Mouse (Mus musculus) liver, postnatal 0 days (tissue): ENCODE data around the gene Aig1. TPM values are rescaled to one million over a fixed set of nuclear protein-coding genes. Genes with fewer than 3 reads are reported as not detected.

ENCODE experiments used
- ATAC-seq: fragments of 200-750 bp; cut with Nextera tagmentation; 2 replicates; pipeline ENCODE4 v1.8.0; 2017; ENCODE audit warnings: mild to moderate bottlenecking, moderate library complexity
- DNase-seq: peaks from one replicate; pipeline ENCODE4 v3.0.0-alpha.2; 2016
- H3K27ac ChIP-seq: fragments of 300-500 bp; sonication (generic); 2 replicates; pipeline ENCODE4 v1.5.1; 2014; ENCODE audit warnings: antibody characterized with exemption, moderate library complexity, mild to moderate bottlenecking, low read depth
- H3K27me3 ChIP-seq: fragments of 300-500 bp; sonication (generic); 2 replicates; pipeline ENCODE4 v1.6.1; 2014; ENCODE audit warnings: low read length, control low read depth, mixed read lengths; ENCODE audit not compliant: insufficient read depth
- H3K36me3 ChIP-seq: fragments of 300-500 bp; sonication (generic); replicated peaks from 2 replicates; pipeline ENCODE4 v1.6.1; 2014; ENCODE audit warnings: mild to moderate bottlenecking, control low read depth, low read length, moderate library complexity, mixed read lengths; ENCODE audit not compliant: insufficient read depth
- H3K4me1 ChIP-seq: fragments of 300-500 bp; sonication (generic); 2 replicates; pipeline ENCODE4 v1.6.1; 2014; ENCODE audit warnings: antibody characterized with exemption, mild to moderate bottlenecking, control low read depth; ENCODE audit not compliant: insufficient read depth
- H3K4me2 ChIP-seq: fragments of 300-500 bp; sonication (generic); 2 replicates; pipeline ENCODE4 v1.6.1; 2014; ENCODE audit warnings: low read depth, mild to moderate bottlenecking, low read length, moderate library complexity, mixed read lengths
- H3K4me3 ChIP-seq: fragments of 300-500 bp; sonication (generic); 2 replicates; pipeline ENCODE4 v1.5.1; 2014; ENCODE audit warnings: low read depth, low read length
- H3K9ac ChIP-seq: fragments of 300-500 bp; sonication (generic); replicated peaks from 2 replicates; pipeline ENCODE4 v1.6.1; 2014; ENCODE audit warnings: mild to moderate bottlenecking, moderate library complexity
- H3K9me3 ChIP-seq: fragments of 300-500 bp; sonication (generic); 2 replicates; pipeline ENCODE4 v1.6.1; 2016; ENCODE audit warnings: mild to moderate bottlenecking, control low read depth, low read length, mixed read lengths
- CTCF ChIP-seq: sonication (generic); IDR thresholded peaks from 2 replicates; pipeline ENCODE4 v1.5.1; 2016; ENCODE audit warnings: antibody characterized with exemption, low read depth
- EP300 ChIP-seq: IDR thresholded peaks from 2 replicates; pipeline ENCODE4 v1.6.1; 2016; ENCODE audit warnings: antibody characterized with exemption, low read depth, mild to moderate bottlenecking
- WGBS: fragments of 180-500 bp; shearing (Covaris S2); extraction: QIAGEN DNeasy Blood & Tissue Kit; methylation state at CpG from one replicate; pipeline ENCODE4 v1.1.7; 2014; ENCODE audit not compliant: insufficient replicate concordance; 5-methylcytosine and 5-hydroxymethylcytosine counted together
- polyA plus RNA-seq: library from polyadenylated mRNA; unstranded; fragments of >200 nt; fragmentation: Nextera tagmentation; extraction: Ambion mirVana; gene quantifications from 2 replicates; pipeline ENCODE4 v1.2.1, GENCODE M21; 2015

The Aig1 gene
- polyA plus RNA-seq, 1 experiment from 2014 or later, result 27.6 TPM

GRCm38 (mm10) chr10:13715584-13715983, 153.2 kb downstream of the Aig1 start:
- no peak for DNase-seq

GRCm38 (mm10) chr10:13714920-13715293, 153.9 kb downstream of the Aig1 start:
- TF ChIP-seq EP300, result no peak
- no peak for TF ChIP-seq CTCF
- no peak for ATAC-seq
- H3K36me3 ChIP-seq, result no peaks in the 10 kb centered on the region
- WGBS, result 85% methylated on average over 7 of the region's 7 CpGs
- H3K4me3 ChIP-seq, result no peak overlapping the region
- DNase-seq, result no peak
- peaks cover 3% of the 10 kb centered on the region; the same call in 1 of the 2 replicates for H3K4me1 ChIP-seq
- no peaks in the 10 kb centered on the region for H3K27me3 ChIP-seq
- no peak overlapping the region for H3K4me2 ChIP-seq
- H3K9me3 ChIP-seq, result no peaks in the 10 kb centered on the region
- H3K27ac ChIP-seq, result no peak overlapping the region
- no peak overlapping the region for H3K9ac ChIP-seq

More at GRCm38 (mm10) chr10:13715584-13715983, 153.2 kb downstream of the Aig1 start:
- no peak for TF ChIP-seq CTCF
- TF ChIP-seq EP300, result no peak
- H3K4me1 ChIP-seq, result peaks cover 3% of the 10 kb centered on the region; the same call in 1 of the 2 replicates
- H3K27ac ChIP-seq, result no peak overlapping the region
- H3K4me2 ChIP-seq, result no peak overlapping the region
- H3K36me3 ChIP-seq, result no peaks in the 10 kb centered on the region
- no peaks in the 10 kb centered on the region for H3K9me3 ChIP-seq
- H3K4me3 ChIP-seq, result no peak overlapping the region
- no peaks in the 10 kb centered on the region for H3K27me3 ChIP-seq
- ATAC-seq, result no peak
- H3K9ac ChIP-seq, result no peak overlapping the region
- 83% methylated on average over 6 of the region's 6 CpGs for WGBS

DNA sequence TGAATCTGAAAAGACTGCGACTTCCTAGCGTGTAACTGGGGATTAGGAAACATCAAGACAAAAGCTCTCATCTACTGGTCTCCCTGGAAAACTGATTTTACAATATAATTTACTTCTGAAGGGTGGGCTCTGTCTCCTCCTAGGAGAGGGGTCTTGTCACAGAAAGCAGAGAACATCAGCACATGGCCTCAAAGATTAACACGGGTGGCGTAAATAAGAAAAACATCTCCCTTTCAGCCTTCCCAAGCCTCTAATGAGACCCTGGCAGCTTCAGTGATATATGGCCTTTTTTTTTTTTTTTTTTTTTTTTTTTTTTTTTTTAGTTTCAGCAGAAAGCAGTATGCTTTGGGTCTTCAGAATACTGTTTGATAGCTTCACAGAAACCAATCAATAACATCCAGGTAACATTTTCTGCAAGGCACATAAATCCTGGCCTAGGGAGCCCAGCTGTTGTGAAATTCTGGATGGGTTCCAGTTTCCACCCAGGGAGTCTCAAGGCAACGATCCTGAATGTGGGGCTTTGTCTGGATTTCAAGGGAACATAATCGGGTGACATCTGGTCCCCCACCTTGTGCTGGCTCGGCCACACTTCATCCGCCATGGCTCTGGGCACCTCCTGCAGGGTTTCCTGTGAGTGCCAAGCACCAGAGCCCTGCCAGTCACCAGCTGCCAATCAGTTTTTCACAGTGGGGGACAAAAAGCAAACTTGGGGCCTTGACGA, 154.4 kb downstream of the Aig1 start:
- H3K27me3 ChIP-seq, result no peaks in the 10 kb centered on the region
- no peaks in the 10 kb centered on the region for H3K9me3 ChIP-seq
- no peaks in the 10 kb centered on the region for H3K36me3 ChIP-seq
- TF ChIP-seq CTCF (no peak), EP300 (no peak)
- H3K9ac ChIP-seq, result no peak overlapping the region
- no peak overlapping the region for H3K4me3 ChIP-seq
- WGBS, result 68% methylated on average over 9 of the region's 9 CpGs
- no peak overlapping the region for H3K4me2 ChIP-seq
- ATAC-seq (no peak), DNase-seq (no peak)
- no peak overlapping the region for H3K27ac ChIP-seq
- peaks cover 3% of the 10 kb centered on the region; the same call in 1 of the 2 replicates for H3K4me1 ChIP-seq

GRCm38 (mm10) chr10:13713711-13714110, 155.1 kb downstream of the Aig1 start:
- no peak overlapping the region for H3K4me2 ChIP-seq
- no peak for ATAC-seq
- H3K4me3 ChIP-seq, result no peak overlapping the region
- H3K9me3 ChIP-seq, result no peaks in the 10 kb centered on the region
- 87% methylated on average over 5 of the region's 5 CpGs for WGBS
- no peak overlapping the region for H3K9ac ChIP-seq
- DNase-seq, result no peak
- no peak for TF ChIP-seq CTCF
- no peak for TF ChIP-seq EP300
- H3K27ac ChIP-seq, result no peak overlapping the region
- peaks cover 3% of the 10 kb centered on the region; the same call in 1 of the 2 replicates for H3K4me1 ChIP-seq
- no peaks in the 10 kb centered on the region for H3K36me3 ChIP-seq
- H3K27me3 ChIP-seq, result no peaks in the 10 kb centered on the region

- ATAC-seq, result no peak
- peaks cover 3% of the 10 kb centered on the region; the same call in 1 of the 2 replicates for H3K4me1 ChIP-seq
- no peak overlapping the region for H3K9ac ChIP-seq
- no peak overlapping the region for H3K4me3 ChIP-seq
- no peaks in the 10 kb centered on the region for H3K9me3 ChIP-seq
- H3K36me3 ChIP-seq, result no peaks in the 10 kb centered on the region
- 81% methylated on average over 2 of the region's 2 CpGs for WGBS
- no peak overlapping the region for H3K4me2 ChIP-seq
- no peaks in the 10 kb centered on the region for H3K27me3 ChIP-seq
- no peak for DNase-seq
- H3K27ac ChIP-seq, result no peak overlapping the region
- TF ChIP-seq CTCF (no peak), EP300 (no peak)
Observed at GRCm38 (mm10) chr10:13713116-13713515, 155.7 kb downstream of the Aig1 start.

DNA sequence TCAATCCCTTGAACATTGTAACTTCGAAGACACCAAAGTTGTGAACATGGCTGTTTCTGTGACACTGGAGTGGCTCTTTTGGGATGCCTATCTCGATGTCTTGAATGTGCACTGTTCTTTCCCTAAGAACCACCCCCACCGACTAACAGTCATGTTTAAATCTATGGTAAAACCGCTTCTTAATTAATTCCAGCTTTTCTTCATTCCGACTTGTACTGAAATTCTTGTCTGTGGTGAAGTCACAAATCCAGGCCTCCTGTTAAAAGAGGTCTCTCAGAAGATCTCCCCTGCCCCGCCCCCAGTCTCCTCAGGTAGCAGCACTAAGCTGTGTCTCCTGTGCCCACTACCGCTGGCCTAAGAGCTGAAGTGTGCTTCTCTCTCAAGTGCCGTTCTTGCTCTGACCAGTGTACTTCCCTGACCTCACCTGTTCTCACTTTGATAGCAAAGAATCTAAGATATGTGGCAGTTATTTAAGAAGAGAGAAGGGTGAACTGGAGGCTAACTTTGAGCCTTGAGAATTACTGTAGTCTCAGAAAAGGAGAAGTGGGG, 157.4 kb downstream of the Aig1 start:
- Histone ChIP-seq H3K27ac (no peak overlapping the region), H3K4me1 (peaks cover under 1% of the 10 kb centered on the region; the same call in 1 of the 2 replicates), H3K4me3 (no peak overlapping the region), H3K27me3 (no peaks in the 10 kb centered on the region), H3K9ac (no peak overlapping the region), H3K4me2 (no peak overlapping the region), H3K9me3 (no peaks in the 10 kb centered on the region), H3K36me3 (no peaks in the 10 kb centered on the region)
- DNase-seq (no peak), ATAC-seq (no peak)
- no peak for TF ChIP-seq EP300
- no peak for TF ChIP-seq CTCF
- WGBS, result 79% methylated on average over 8 of the region's 8 CpGs
